Mouse (Mus musculus) spleen, adult 2 months (tissue): Measurements from ENCODE around the gene Rmnd5a.

ENCODE experiments used
- CTCF ChIP-seq: fragments of 200-500 bp; IDR thresholded peaks from 2 replicates; pipeline ENCODE4 v1.5.1; 2011; ENCODE audit warnings: mild to moderate bottlenecking, inconsistent platforms; ENCODE audit not compliant: insufficient read depth, insufficient read length, insufficient replicate concordance; ENCODE audit errors: extremely low read depth
- POLR2A ChIP-seq: fragments of 200-500 bp; IDR thresholded peaks from 2 replicates; pipeline ENCODE4 v1.6.1; 2011; ENCODE audit warnings: low read depth, low read length, inconsistent platforms

DNA sequence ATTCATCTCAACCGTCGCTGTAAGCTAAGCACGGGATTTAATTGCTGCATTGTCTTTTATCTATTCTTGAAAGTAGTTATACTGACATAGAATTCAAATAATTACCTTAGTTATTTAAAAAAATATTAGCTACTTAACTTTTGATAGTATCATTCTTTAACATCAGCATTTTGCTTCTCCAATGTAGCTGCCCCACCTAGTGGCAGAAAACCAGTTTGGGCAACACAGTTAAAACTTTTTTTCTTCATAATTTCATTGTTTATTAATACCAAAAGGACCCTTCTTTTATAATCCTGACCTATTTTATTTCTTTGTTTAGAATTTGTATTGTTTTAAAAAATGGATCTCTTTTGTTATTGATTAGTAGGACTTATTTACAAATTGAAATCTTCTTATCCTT lies 17.3 kb downstream of the Rmnd5a start:
- TF ChIP-seq CTCF (no peak), POLR2A (no peak)
